Mouse (Mus musculus) lung, postnatal 0 days (tissue): Measurements from ENCODE around the gene Tifab. TPM values are rescaled to one million over a fixed set of nuclear protein-coding genes. Genes with fewer than 3 reads are reported as not detected.

ENCODE experiments used
- ATAC-seq: fragments of 200-750 bp; cut with Nextera tagmentation; 2 replicates; pipeline ENCODE4 v1.8.0; 2017; ENCODE audit warnings: moderate library complexity
- DNase-seq: peaks from one replicate; pipeline ENCODE4 v3.0.0-alpha.2; 2016; ENCODE audit warnings: low spot score
- H3K27ac ChIP-seq: fragments of 300-500 bp; sonication (generic); 2 replicates; pipeline ENCODE4 v1.5.1; 2014; ENCODE audit warnings: antibody characterized with exemption, mild to moderate bottlenecking, low read length, mixed read lengths
- H3K27me3 ChIP-seq: fragments of 300-500 bp; sonication (generic); replicated peaks from 2 replicates; pipeline ENCODE4 v1.6.1; 2014; ENCODE audit warnings: low read length, mixed read lengths; ENCODE audit not compliant: insufficient read depth
- H3K36me3 ChIP-seq: fragments of 300-500 bp; sonication (generic); 2 replicates; pipeline ENCODE4 v1.6.1; 2014; ENCODE audit warnings: low read length, mixed read lengths; ENCODE audit not compliant: insufficient read depth
- H3K4me1 ChIP-seq: fragments of 300-500 bp; sonication (generic); 2 replicates; pipeline ENCODE4 v1.6.1; 2014; ENCODE audit warnings: antibody characterized with exemption, low read depth, low read length, mixed read lengths; ENCODE audit not compliant: insufficient read depth
- H3K4me2 ChIP-seq: fragments of 300-500 bp; sonication (generic); replicated peaks from 2 replicates; pipeline ENCODE4 v1.6.1; 2014; ENCODE audit warnings: low read depth, mild to moderate bottlenecking, low read length, moderate library complexity, mixed read lengths
- H3K4me3 ChIP-seq: fragments of 300-500 bp; sonication (generic); 2 replicates; pipeline ENCODE4 v1.5.1; 2014; ENCODE audit warnings: low read depth, low read length
- H3K9ac ChIP-seq: fragments of 300-500 bp; sonication (generic); replicated peaks from 2 replicates; pipeline ENCODE4 v1.6.1; 2014; ENCODE audit warnings: low read depth, mild to moderate bottlenecking
- H3K9me3 ChIP-seq: fragments of 300-500 bp; sonication (generic); 2 replicates; pipeline ENCODE4 v1.6.1; 2016; ENCODE audit warnings: low read length, mixed read lengths
- CTCF ChIP-seq: IDR thresholded peaks from 2 replicates; pipeline ENCODE4 v1.5.1; 2016; ENCODE audit warnings: antibody characterized with exemption, mild to moderate bottlenecking
- EP300 ChIP-seq: IDR thresholded peaks from 2 replicates; pipeline ENCODE4 v1.6.1; 2016; ENCODE audit warnings: antibody characterized with exemption, mild to moderate bottlenecking, control low read depth
- WGBS: fragments of 180-500 bp; shearing (Covaris S2); extraction: QIAGEN DNeasy Blood & Tissue Kit; methylation state at CpG from one replicate; pipeline ENCODE4 v1.1.7; 2014; 5-methylcytosine and 5-hydroxymethylcytosine counted together
- polyA plus RNA-seq: library from polyadenylated mRNA; unstranded; fragments of >200 nt; fragmentation: Nextera tagmentation; extraction: Ambion mirVana; gene quantifications from 2 replicates; pipeline ENCODE4 v1.2.1, GENCODE M21; 2015

Gene Tifab
- polyA plus RNA-seq, 1 experiment from 2014 or later, result 6.6 TPM

DNA sequence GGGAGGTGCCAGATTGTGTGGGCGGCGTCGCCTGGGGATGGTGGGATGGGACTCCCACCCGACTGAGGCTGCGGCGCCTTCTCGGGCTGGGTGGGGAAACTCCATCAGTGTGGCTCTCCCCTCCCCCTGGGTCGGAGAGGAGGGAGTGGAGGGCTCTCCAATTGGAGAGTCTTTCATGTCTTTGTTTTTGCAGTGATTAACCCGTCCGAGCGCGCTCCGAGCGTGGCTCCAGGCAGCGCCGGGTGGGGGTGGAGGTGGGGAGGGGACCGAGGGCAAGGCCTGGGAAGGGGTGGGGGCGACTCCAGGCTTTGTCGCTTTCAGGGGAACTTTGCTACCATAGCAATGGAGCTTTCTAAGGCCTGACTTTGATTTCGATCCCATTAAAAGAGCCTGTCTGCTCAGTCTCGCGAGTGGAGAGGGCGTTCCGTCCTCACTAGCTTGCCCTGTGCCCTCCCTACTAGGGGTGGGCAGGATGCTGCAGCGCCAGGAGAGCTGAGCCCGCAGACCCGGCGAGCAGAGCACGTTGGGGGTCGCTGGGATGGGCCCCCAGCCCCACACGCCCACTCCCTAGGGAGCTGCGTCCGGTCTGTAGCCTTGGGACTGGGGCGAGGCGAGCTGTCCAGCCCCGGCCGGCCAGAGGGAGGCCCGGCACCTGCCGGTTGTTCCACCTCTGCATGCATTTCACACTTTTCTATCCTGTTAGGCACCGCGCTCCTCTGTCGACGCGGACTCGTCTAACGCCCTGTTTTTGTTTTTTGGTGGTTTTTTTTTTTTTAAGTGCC lies 42.6 kb upstream of the Tifab start:
- Histone ChIP-seq H3K27me3 (peaks cover 14% of the 10 kb centered on the region; the same call in 1 of the 2 replicates), H3K9ac (no peak overlapping the region), H3K4me2 (peak overlapping the region; percentile 53), H3K4me1 (0 out of 2 replicates have a peak, but pooled peaks cover 4% of the 10 kb centered on the region), H3K4me3 (peak overlapping the region; percentile 23), H3K36me3 (no peaks in the 10 kb centered on the region), H3K27ac (no peak overlapping the region), H3K9me3 (no peaks in the 10 kb centered on the region)
- TF ChIP-seq EP300 (no peak), CTCF (no peak)
- ATAC-seq (no peak), DNase-seq (no peak)
- 2% methylated on average over 44 of the region's 46 CpGs for WGBS

GRCm38 (mm10) chr13:56219254-56219653 lies 40.6 kb upstream of the Tifab start:
- ATAC-seq (no peak), DNase-seq (no peak)
- Histone ChIP-seq H3K9me3 (no peaks in the 10 kb centered on the region), H3K27ac (no peak overlapping the region), H3K27me3 (peaks cover 14% of the 10 kb centered on the region; the same call in 1 of the 2 replicates), H3K36me3 (no peaks in the 10 kb centered on the region), H3K9ac (no peak overlapping the region), H3K4me2 (no peak overlapping the region), H3K4me3 (no peak overlapping the region), H3K4me1 (0 out of 2 replicates have a peak, but pooled peaks cover 4% of the 10 kb centered on the region)
- TF ChIP-seq CTCF, result no peak
- WGBS, result 58% methylated on average over 9 of the region's 9 CpGs

GRCm38 (mm10) chr13:56216090-56216489 lies 37.4 kb upstream of the Tifab start:
- ATAC-seq (no peak), DNase-seq (no peak)
- H3K27me3 ChIP-seq, result no peaks in the 10 kb centered on the region
- H3K4me2 ChIP-seq, result no peak overlapping the region
- no peaks in the 10 kb centered on the region for H3K9me3 ChIP-seq
- no peak overlapping the region for H3K27ac ChIP-seq
- no peaks in the 10 kb centered on the region for H3K36me3 ChIP-seq
- WGBS, result 23% methylated on average over 4 of the region's 4 CpGs
- TF ChIP-seq EP300, result no peak
- TF ChIP-seq CTCF, result no peak
- H3K4me1 ChIP-seq, result no peaks in the 10 kb centered on the region
- H3K4me3 ChIP-seq, result no peak overlapping the region
- no peak overlapping the region for H3K9ac ChIP-seq

- Histone ChIP-seq H3K9me3 (no peaks in the 10 kb centered on the region), H3K4me3 (no peak overlapping the region), H3K36me3 (no peaks in the 10 kb centered on the region), H3K4me1 (no peaks in the 10 kb centered on the region), H3K9ac (no peak overlapping the region), H3K27me3 (no peaks in the 10 kb centered on the region), H3K4me2 (no peak overlapping the region), H3K27ac (no peak overlapping the region)
- no peak for DNase-seq
- no peak for TF ChIP-seq CTCF
- TF ChIP-seq EP300, result no peak
- no peak for ATAC-seq
- 44% methylated on average over 5 of the region's 5 CpGs for WGBS
These were observed 35.9 kb upstream of the Tifab start for GRCm38 (mm10) chr13:56214633-56215032.

GRCm38 (mm10) chr13:56209067-56209411 lies 30.4 kb upstream of the Tifab start:
- Histone ChIP-seq H3K4me2 (0 out of 2 replicates have a peak overlapping the region, but pooled peaks have one; percentile 17), H3K9ac (no peak overlapping the region)

GRCm38 (mm10) chr13:56208225-56209066 lies 29.8 kb upstream of the Tifab start:
- Histone ChIP-seq H3K4me2 (0 out of 2 replicates have a peak overlapping the region, but pooled peaks have one; percentile 17), H3K4me3 (no peak overlapping the region; the same call in 1 of the 2 replicates), H3K9me3 (no peaks in the 10 kb centered on the region), H3K9ac (no peak overlapping the region), H3K27me3 (peaks cover 4% of the 10 kb centered on the region; the same call in 1 of the 2 replicates), H3K4me1 (no peaks in the 10 kb centered on the region), H3K27ac (no peak overlapping the region), H3K36me3 (no peaks in the 10 kb centered on the region)
- no peak for DNase-seq
- ATAC-seq, result no peak
- TF ChIP-seq CTCF (no peak), EP300 (no peak)
- WGBS, result 15% methylated on average over 34 of the region's 35 CpGs

More at GRCm38 (mm10) chr13:56209067-56209411, 30.4 kb upstream of the Tifab start:
- ATAC-seq, result no peak
- H3K4me3 ChIP-seq, result no peak overlapping the region
- 40% methylated on average over 8 of the region's 8 CpGs for WGBS
- H3K4me1 ChIP-seq, result no peaks in the 10 kb centered on the region
- peaks cover 4% of the 10 kb centered on the region; the same call in 1 of the 2 replicates for H3K27me3 ChIP-seq
- no peaks in the 10 kb centered on the region for H3K36me3 ChIP-seq
- no peak overlapping the region for H3K27ac ChIP-seq
- H3K9me3 ChIP-seq, result no peaks in the 10 kb centered on the region
- no peak for DNase-seq
- no peak for TF ChIP-seq EP300
- TF ChIP-seq CTCF, result no peak
